Mouse (Mus musculus) MEL-GATA-1-ER (cell line): ENCODE results near the gene Bricd5.

ENCODE experiments used
- DNase-seq: peaks from one replicate; pipeline ENCODE4 v3.0.0-alpha.2; 2012; ENCODE audit warnings: low read depth; ENCODE audit errors: extremely low read depth

Bricd5 gene

DNA sequence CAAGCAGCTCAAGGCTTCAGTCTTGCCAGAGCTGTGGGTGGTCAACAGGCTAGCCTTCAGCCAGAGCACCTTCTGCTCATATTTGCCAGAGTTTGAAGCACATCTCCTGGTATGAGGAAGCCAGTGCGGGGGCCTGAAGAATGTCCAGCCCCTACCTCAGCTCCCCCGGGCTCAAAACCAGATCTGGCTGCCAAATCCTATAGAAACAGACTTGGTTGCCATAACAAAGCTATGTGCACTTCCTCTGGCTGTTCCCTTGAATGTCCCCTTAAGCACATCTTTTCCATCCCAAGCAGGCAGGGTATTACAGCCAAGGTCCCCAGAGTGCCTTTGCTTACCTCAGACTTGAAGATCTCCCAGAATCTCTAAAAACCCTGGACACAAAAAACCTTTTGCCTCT, 51.0 kb downstream of the Bricd5 start:
- no peak for DNase-seq
